Mouse (Mus musculus) intestine, postnatal 0 days (tissue): Measurements from ENCODE around the gene Ghitm. TPM values are rescaled to one million over a fixed set of nuclear protein-coding genes. Genes with fewer than 3 reads are reported as not detected.
A peak's percentile ranks its signal among the peaks of the same experiment; 100 is the strongest.

Experiments
- ATAC-seq: fragments of 200-750 bp; cut with Nextera tagmentation; 2 replicates; pipeline ENCODE4 v1.8.0; 2017; ENCODE audit warnings: mild to moderate bottlenecking, moderate TSS enrichment, moderate library complexity
- H3K27ac ChIP-seq: fragments of 300-500 bp; sonication (generic); 2 replicates; pipeline ENCODE4 v1.5.1; 2014; ENCODE audit warnings: mild to moderate bottlenecking, low read depth, low read length, moderate library complexity
- H3K27me3 ChIP-seq: fragments of 300-500 bp; sonication (generic); replicated peaks from 2 replicates; pipeline ENCODE4 v1.6.1; 2014; ENCODE audit warnings: low read length, mixed read lengths; ENCODE audit not compliant: control insufficient read depth, insufficient read depth
- H3K36me3 ChIP-seq: fragments of 300-500 bp; sonication (generic); 2 replicates; pipeline ENCODE4 v1.6.1; 2014; ENCODE audit warnings: mild to moderate bottlenecking, moderate library complexity; ENCODE audit not compliant: control insufficient read depth, insufficient read depth
- H3K4me1 ChIP-seq: fragments of 300-500 bp; sonication (generic); replicated peaks from 2 replicates; pipeline ENCODE4 v1.6.1; 2014; ENCODE audit warnings: antibody characterized with exemption, low read length, mixed read lengths; ENCODE audit not compliant: control insufficient read depth, insufficient read depth
- H3K4me2 ChIP-seq: fragments of 300-500 bp; sonication (generic); replicated peaks from 2 replicates; pipeline ENCODE4 v1.6.1; 2014; ENCODE audit warnings: low read depth, mild to moderate bottlenecking, moderate library complexity
- H3K4me3 ChIP-seq: fragments of 300-500 bp; sonication (generic); 2 replicates; pipeline ENCODE4 v1.5.1; 2014; ENCODE audit warnings: low read depth, low read length
- H3K9ac ChIP-seq: fragments of 300-500 bp; sonication (generic); 2 replicates; pipeline ENCODE4 v1.6.1; 2014; ENCODE audit warnings: mild to moderate bottlenecking, low read depth, low read length
- H3K9me3 ChIP-seq: fragments of 300-500 bp; sonication (generic); 2 replicates; pipeline ENCODE4 v1.6.1; 2016; ENCODE audit warnings: mixed run types; ENCODE audit not compliant: control insufficient read depth
- CTCF ChIP-seq: sonication (generic); IDR thresholded peaks from 2 replicates; pipeline ENCODE4 v1.5.1; 2016; ENCODE audit warnings: low read depth, mild to moderate bottlenecking, control low read depth, antibody characterized with exemption, moderate library complexity
- WGBS: fragments of 180-500 bp; shearing (Covaris S2); extraction: QIAGEN DNeasy Blood & Tissue Kit; methylation state at CpG from one replicate; pipeline ENCODE4 v1.1.7; 2014; 5-methylcytosine and 5-hydroxymethylcytosine counted together
- polyA plus RNA-seq: library from polyadenylated mRNA; unstranded; fragments of >200 nt; fragmentation: Nextera tagmentation; extraction: Ambion mirVana; gene quantifications from 2 replicates; pipeline ENCODE4 v1.2.1, GENCODE M21; 2015

The Ghitm gene
- polyA plus RNA-seq, result 278 and 283 TPM in 2 replicates

- peak within 1 kb of the TSS; percentile 96 for H3K4me3 ChIP-seq
- H3K9ac ChIP-seq, result peak within 1 kb of the TSS; percentile 85
- H3K4me2 ChIP-seq, result peak within 1 kb of the TSS; percentile 68
- H3K27me3 ChIP-seq, result no peaks in the 10 kb centered on the region
- no peaks in the 10 kb centered on the region for H3K4me1 ChIP-seq
- peak; percentile 98 for ATAC-seq
- whole genome bisulfite sequencing, result 0% methylated on average over 38 of the region's 38 CpGs
- peaks cover 23% of the 10 kb centered on the region for H3K36me3 ChIP-seq
- peak; percentile 21; the same call in 1 of the 2 replicates for TF ChIP-seq CTCF
- H3K27ac ChIP-seq, result peak within 1 kb of the TSS; percentile 91
- no peaks in the 10 kb centered on the region for H3K9me3 ChIP-seq
Observed at GRCm38 (mm10) chr14:37135127-37135593, at the start of gene Ghitm. Gene Ghitm (minus strand): TSS chr14:37135272.

GRCm38 (mm10) chr14:37184871-37185270 lies 49.8 kb upstream of the Ghitm start:
- Histone ChIP-seq H3K9me3 (no peaks in the 10 kb centered on the region), H3K4me2 (no peak overlapping the region), H3K27me3 (no peaks in the 10 kb centered on the region), H3K27ac (no peak overlapping the region), H3K4me1 (no peaks in the 10 kb centered on the region), H3K36me3 (no peaks in the 10 kb centered on the region), H3K9ac (no peak overlapping the region), H3K4me3 (no peak overlapping the region)
- WGBS, result 57% methylated on average over 2 of the region's 2 CpGs
- ATAC-seq, result peak; percentile 90
- no peak for TF ChIP-seq CTCF

- Histone ChIP-seq H3K36me3 (no peaks in the 10 kb centered on the region), H3K9ac (no peak overlapping the region), H3K27ac (no peak overlapping the region), H3K4me1 (no peaks in the 10 kb centered on the region), H3K27me3 (no peaks in the 10 kb centered on the region), H3K9me3 (no peaks in the 10 kb centered on the region), H3K4me2 (no peak overlapping the region), H3K4me3 (no peak overlapping the region)
- 77% methylated on average over 3 of the region's 3 CpGs for WGBS
- no peak for ATAC-seq
- peak; percentile 46 for TF ChIP-seq CTCF
Observed at GRCm38 (mm10) chr14:37174484-37174883, 39.4 kb upstream of the Ghitm start.

GRCm38 (mm10) chr14:37165266-37165926 lies 30.3 kb upstream of the Ghitm start:
- H3K4me1 ChIP-seq, result no peaks in the 10 kb centered on the region
- peak; percentile 61 for TF ChIP-seq CTCF
- H3K9me3 ChIP-seq, result no peaks in the 10 kb centered on the region
- no peak for ATAC-seq
- H3K27me3 ChIP-seq, result no peaks in the 10 kb centered on the region
- no peak overlapping the region for H3K27ac ChIP-seq
- 45% methylated on average over 1 of the region's 1 CpGs for WGBS
- H3K36me3 ChIP-seq, result no peaks in the 10 kb centered on the region
- H3K4me3 ChIP-seq, result no peak overlapping the region
- H3K9ac ChIP-seq, result no peak overlapping the region
- no peak overlapping the region for H3K4me2 ChIP-seq

- no peaks in the 10 kb centered on the region for H3K27me3 ChIP-seq
- H3K9ac ChIP-seq, result no peak overlapping the region
- TF ChIP-seq CTCF, result no peak
- H3K4me3 ChIP-seq, result no peak overlapping the region
- no peaks in the 10 kb centered on the region for H3K4me1 ChIP-seq
- no peak for ATAC-seq
- WGBS, result 64% methylated on average over 4 of the region's 4 CpGs
- no peak overlapping the region for H3K27ac ChIP-seq
- H3K36me3 ChIP-seq, result no peaks in the 10 kb centered on the region
- H3K4me2 ChIP-seq, result no peak overlapping the region
- H3K9me3 ChIP-seq, result no peaks in the 10 kb centered on the region
Observed at GRCm38 (mm10) chr14:37164392-37165032, 29.4 kb upstream of the Ghitm start.

- no peak overlapping the region for H3K27ac ChIP-seq
- no peak overlapping the region for H3K9ac ChIP-seq
- H3K36me3 ChIP-seq, result no peaks in the 10 kb centered on the region
- TF ChIP-seq CTCF, result no peak
- no peaks in the 10 kb centered on the region for H3K4me1 ChIP-seq
- H3K9me3 ChIP-seq, result no peaks in the 10 kb centered on the region
- WGBS, result 62% methylated on average over 4 of the region's 4 CpGs
- no peaks in the 10 kb centered on the region for H3K27me3 ChIP-seq
- no peak for ATAC-seq
- no peak overlapping the region for H3K4me2 ChIP-seq
- H3K4me3 ChIP-seq, result no peak overlapping the region
Observed at GRCm38 (mm10) chr14:37163277-37163956, 28.3 kb upstream of the Ghitm start.
